Mouse (Mus musculus): ENCODE data around the gene 4921524J17Rik. TPM values are rescaled to one million over a fixed set of nuclear protein-coding genes. Genes with fewer than 3 reads are reported as not detected.

4921524J17Rik gene
- polyA plus RNA-seq (2015; fragmentation: Nextera tagmentation; extraction: Ambion mirVana): 50.6 and 63.7 TPM in 2 replicates

- H3K9me3 ChIP-seq (replicated peaks): no peaks in the 10 kb centered on the region
- H3K4me2 ChIP-seq: peak within 1 kb of the TSS; percentile 65
- H3K27ac ChIP-seq: peak within 1 kb of the TSS; percentile 98
- peaks cover 35% of the 10 kb centered on the region for H3K4me1 ChIP-seq (replicated peaks)
- under 1% methylated on average over 71 of the region's 85 CpGs for WGBS
- no peaks in the 10 kb centered on the region for H3K27me3 ChIP-seq
- H3K36me3 ChIP-seq: no peaks in the 10 kb centered on the region
- H3K9ac ChIP-seq: peak within 1 kb of the TSS; percentile 85
- H3K4me3 ChIP-seq: peak within 1 kb of the TSS; percentile 83
- peak; percentile 99 for ATAC-seq (replicated peaks; ENCODE audit: insufficient number of reproducible peaks, insufficient read depth, low FRiP score, low read depth)
These were observed at the start of gene 4921524J17Rik for GRCm38 (mm10) chr8:85432168-85433016. Gene 4921524J17Rik, minus strand, starts transcription at chr8:85432833.

- 0 out of 2 replicates have a peak, but pooled peaks cover 5% of the 10 kb centered on the region for H3K4me1 ChIP-seq (replicated peaks)
These were observed 49.8 kb upstream of the 4921524J17Rik start for GRCm38 (mm10) chr8:85482427-85482826.

GRCm38 (mm10) chr8:85481900-85482299 is 49.3 kb upstream of the 4921524J17Rik start:
- WGBS: 29% methylated on average over 10 of the region's 10 CpGs
- Histone ChIP-seq H3K4me2 (peak overlapping the region; percentile 42), H3K27ac (no peak overlapping the region), H3K9me3 (replicated peaks) (no peaks in the 10 kb centered on the region), H3K9ac (no peak overlapping the region), H3K4me1 (replicated peaks) (0 out of 2 replicates have a peak, but pooled peaks cover 5% of the 10 kb centered on the region), H3K27me3 (no peaks in the 10 kb centered on the region), H3K4me3 (0 out of 2 replicates have a peak overlapping the region, but pooled peaks have one; percentile 11), H3K36me3 (no peaks in the 10 kb centered on the region)
- ATAC-seq (replicated peaks; ENCODE audit: insufficient number of reproducible peaks, insufficient read depth, low FRiP score, low read depth): peak; percentile 27; the same call in 1 of the 2 replicates

More at GRCm38 (mm10) chr8:85482427-85482826, 49.8 kb upstream of the 4921524J17Rik start:
- no peak overlapping the region for H3K4me3 ChIP-seq
- H3K9me3 ChIP-seq (replicated peaks): no peaks in the 10 kb centered on the region
- ATAC-seq (replicated peaks; ENCODE audit: insufficient number of reproducible peaks, insufficient read depth, low FRiP score, low read depth): no peak
- no peak overlapping the region for H3K27ac ChIP-seq
- 62% methylated on average over 6 of the region's 6 CpGs for WGBS
- no peaks in the 10 kb centered on the region for H3K36me3 ChIP-seq
- no peak overlapping the region for H3K9ac ChIP-seq
- H3K4me2 ChIP-seq: peak overlapping the region; percentile 42; the same call in 1 of the 2 replicates
- H3K27me3 ChIP-seq: no peaks in the 10 kb centered on the region

- Histone ChIP-seq H3K9ac (no peak overlapping the region), H3K27me3 (no peaks in the 10 kb centered on the region), H3K4me2 (no peak overlapping the region), H3K9me3 (replicated peaks) (no peaks in the 10 kb centered on the region), H3K27ac (no peak overlapping the region), H3K36me3 (no peaks in the 10 kb centered on the region), H3K4me3 (no peak overlapping the region), H3K4me1 (replicated peaks) (0 out of 2 replicates have a peak, but pooled peaks cover 5% of the 10 kb centered on the region)
- WGBS: 77% methylated on average over 2 of the region's 2 CpGs
- ATAC-seq (replicated peaks; ENCODE audit: insufficient number of reproducible peaks, insufficient read depth, low FRiP score, low read depth): no peak
These were observed 47.1 kb upstream of the 4921524J17Rik start for GRCm38 (mm10) chr8:85479710-85480109.

- Histone ChIP-seq H3K27ac (no peak overlapping the region), H3K9ac (no peak overlapping the region), H3K27me3 (no peaks in the 10 kb centered on the region), H3K4me3 (no peak overlapping the region), H3K4me2 (no peak overlapping the region), H3K9me3 (replicated peaks) (no peaks in the 10 kb centered on the region), H3K4me1 (replicated peaks) (0 out of 2 replicates have a peak, but pooled peaks cover 5% of the 10 kb centered on the region), H3K36me3 (no peaks in the 10 kb centered on the region)
- 77% methylated on average over 2 of the region's 2 CpGs for WGBS
- ATAC-seq (replicated peaks; ENCODE audit: insufficient number of reproducible peaks, insufficient read depth, low FRiP score, low read depth): no peak
These were observed 45.8 kb upstream of the 4921524J17Rik start for GRCm38 (mm10) chr8:85478397-85478796.

GRCm38 (mm10) chr8:85476970-85477545 is 44.4 kb upstream of the 4921524J17Rik start:
- no peaks in the 10 kb centered on the region for H3K27me3 ChIP-seq
- 0 out of 2 replicates have a peak, but pooled peaks cover 5% of the 10 kb centered on the region for H3K4me1 ChIP-seq (replicated peaks)
- no peak overlapping the region for H3K4me3 ChIP-seq
- H3K4me2 ChIP-seq: no peak overlapping the region
- ATAC-seq (replicated peaks; ENCODE audit: insufficient number of reproducible peaks, insufficient read depth, low FRiP score, low read depth): no peak
- H3K9me3 ChIP-seq (replicated peaks): no peaks in the 10 kb centered on the region
- no peaks in the 10 kb centered on the region for H3K36me3 ChIP-seq
- H3K27ac ChIP-seq: no peak overlapping the region
- 38% methylated on average over 4 of the region's 4 CpGs for WGBS
- H3K9ac ChIP-seq: no peak overlapping the region

- Histone ChIP-seq H3K9me3 (replicated peaks) (no peaks in the 10 kb centered on the region), H3K4me2 (no peak overlapping the region), H3K4me1 (replicated peaks) (no peaks in the 10 kb centered on the region), H3K27ac (no peak overlapping the region), H3K4me3 (no peak overlapping the region), H3K36me3 (no peaks in the 10 kb centered on the region), H3K9ac (no peak overlapping the region), H3K27me3 (no peaks in the 10 kb centered on the region)
- ATAC-seq (replicated peaks; ENCODE audit: insufficient number of reproducible peaks, insufficient read depth, low FRiP score, low read depth): no peak
- 85% methylated on average over 3 of the region's 3 CpGs for WGBS
These were observed 42.3 kb upstream of the 4921524J17Rik start for GRCm38 (mm10) chr8:85474924-85475323.

GRCm38 (mm10) chr8:85473246-85473645 is 40.6 kb upstream of the 4921524J17Rik start:
- no peak overlapping the region for H3K4me3 ChIP-seq
- no peaks in the 10 kb centered on the region for H3K27me3 ChIP-seq
- no peak overlapping the region for H3K4me2 ChIP-seq
- 77% methylated on average over 4 of the region's 4 CpGs for WGBS
- no peaks in the 10 kb centered on the region for H3K36me3 ChIP-seq
- ATAC-seq (replicated peaks; ENCODE audit: insufficient number of reproducible peaks, insufficient read depth, low FRiP score, low read depth): no peak
- no peak overlapping the region for H3K27ac ChIP-seq
- no peaks in the 10 kb centered on the region for H3K9me3 ChIP-seq (replicated peaks)
- no peak overlapping the region for H3K9ac ChIP-seq
- no peaks in the 10 kb centered on the region for H3K4me1 ChIP-seq (replicated peaks)

GRCm38 (mm10) chr8:85472800-85473199 is 40.2 kb upstream of the 4921524J17Rik start:
- Histone ChIP-seq H3K9ac (no peak overlapping the region), H3K4me1 (replicated peaks) (no peaks in the 10 kb centered on the region), H3K4me2 (no peak overlapping the region), H3K4me3 (no peak overlapping the region), H3K27ac (no peak overlapping the region), H3K27me3 (no peaks in the 10 kb centered on the region), H3K9me3 (replicated peaks) (no peaks in the 10 kb centered on the region), H3K36me3 (no peaks in the 10 kb centered on the region)
- no peak for ATAC-seq (replicated peaks; ENCODE audit: insufficient number of reproducible peaks, insufficient read depth, low FRiP score, low read depth)
- 67% methylated on average over 6 of the region's 6 CpGs for WGBS

GRCm38 (mm10) chr8:85470753-85471152 is 38.1 kb upstream of the 4921524J17Rik start:
- no peak overlapping the region for H3K27ac ChIP-seq
- no peaks in the 10 kb centered on the region for H3K9me3 ChIP-seq (replicated peaks)
- no peaks in the 10 kb centered on the region for H3K4me1 ChIP-seq (replicated peaks)
- WGBS: 78% methylated on average over 8 of the region's 8 CpGs
- H3K4me2 ChIP-seq: no peak overlapping the region
- H3K4me3 ChIP-seq: no peak overlapping the region
- no peaks in the 10 kb centered on the region for H3K27me3 ChIP-seq
- no peak for ATAC-seq (replicated peaks; ENCODE audit: insufficient number of reproducible peaks, insufficient read depth, low FRiP score, low read depth)
- no peaks in the 10 kb centered on the region for H3K36me3 ChIP-seq
- H3K9ac ChIP-seq: no peak overlapping the region

- Histone ChIP-seq H3K27me3 (no peaks in the 10 kb centered on the region), H3K9ac (no peak overlapping the region), H3K36me3 (no peaks in the 10 kb centered on the region), H3K27ac (no peak overlapping the region), H3K4me2 (no peak overlapping the region), H3K9me3 (replicated peaks) (no peaks in the 10 kb centered on the region), H3K4me1 (replicated peaks) (no peaks in the 10 kb centered on the region), H3K4me3 (no peak overlapping the region)
- WGBS: 83% methylated on average over 4 of the region's 4 CpGs
- ATAC-seq (replicated peaks; ENCODE audit: insufficient number of reproducible peaks, insufficient read depth, low FRiP score, low read depth): no peak
These were observed 33.4 kb upstream of the 4921524J17Rik start for GRCm38 (mm10) chr8:85466056-85466455.
